14 mouse cellular contexts compared by ENCODE assay signal in genomic region chr11:20246616-20247015, GRCm38 (mm10). TPM values are rescaled to one million over a fixed set of nuclear protein-coding genes. Genes with fewer than 3 reads are reported as not detected.
DNase-seq lines count a peak whose midpoint lies in the region; TF ChIP-seq lines count a peak whose summit lies in the region.
"Had no signal": no experiment of that assay in that cellular context is flagged by ENCODE, and none has a peak within 500 bp of the region (broad histone marks: within the 10 kb centered on the region; RNA-seq: fewer than 3 reads in every experiment).

No protein-coding gene starts in this region.

- intact Hi-C loops in gastrocnemius, adult 2 months (cut with DNase I): loop anchor here (5.0 kb wide), 3 partner anchors 44 to 496 kb away; partner anchors contain the start of genes Aftph and Rab1a
- intact Hi-C loops in left cerebral cortex, adult 2 months (cut with DNase I): loop anchor here (5.0 kb wide), 3 partner anchors 44 to 114 kb away; partner anchors contain the start of genes Rab1a and Slc1a4

- TF ChIP-seq CTCF in gastrocnemius, adult 2 months (IDR thresholded peaks at IDR 0.05): no peak
- no peak for TF ChIP-seq CTCF in left cerebral cortex, adult 2 months (IDR thresholded peaks at IDR 0.05)

- H3K27ac ChIP-seq in gastrocnemius, adult 2 months: peak overlapping the region; percentile 24; the same call in 1 of the 2 replicates
- peak overlapping the region; percentile 61; the same call in 1 of the 2 replicates for H3K27ac ChIP-seq in left cerebral cortex, adult 2 months
- H3K27ac ChIP-seq: limb, embryonic 15.5 days had no signal

- no peak overlapping the region for H3K4me3 ChIP-seq in gastrocnemius, adult 2 months
- H3K4me3 ChIP-seq in left cerebral cortex, adult 2 months: no peak overlapping the region
- H3K4me3 ChIP-seq: limb, embryonic 15.5 days had no signal

- no peak for DNase-seq in gastrocnemius, adult 2 months
- no peak for DNase-seq in gastrocnemius, adult 18-20 months (ENCODE audit: low spot score)
- DNase-seq in left cerebral cortex, adult 2 months (ENCODE audit: extremely low spot score in 1 of 2, low spot score in 2 of 2): no peak
- no peak for DNase-seq in left cerebral cortex, adult 11 months (ENCODE audit: low spot score)
- peak; percentile 43 for DNase-seq in right cerebral cortex, adult 18-20 months
- no peak for DNase-seq in right cerebral cortex, postnatal 25 days
- peak; percentile 48 for DNase-seq in telencephalon, adult 2 months (ENCODE audit: low read depth, low spot score)
- no peak for DNase-seq in cerebellum, postnatal 4 days (ENCODE audit: low spot score in 2 of 2)
- DNase-seq: adrenal gland, adult 2 months; cerebellum, adult 9-10 months; gastrocnemius, postnatal 14 days; kidney, postnatal 25 days; thymus, adult 2 months had no signal

RNA-seq across cellular contexts. Expression of gene Cep68, which starts 2.6 kb away (rescaled TPM):
- 10 to 100 TPM; 30.8 to 36.1 TPM for total RNA-seq in gastrocnemius, adult 2 months (2021)
- 10 to 100 TPM; 30.8 to 31.7 TPM for total RNA-seq in gastrocnemius, adult 18-20 months (2021)
- 10 to 100 TPM; 31.5 to 32.5 TPM for total RNA-seq in left cerebral cortex, adult 2 months (2021)

RNA-seq across cellular contexts. Expression of gene Rab1a, which starts 45.4 kb away (rescaled TPM):
- 10 to 100 TPM; 88.6 to 95.4 TPM for total RNA-seq in gastrocnemius, adult 2 months (2021)
- total RNA-seq in gastrocnemius, adult 18-20 months (2021): 10 to 100 TPM; 80.0 to 89.6 TPM
- total RNA-seq in left cerebral cortex, adult 2 months (2021): 100 to 1,000 TPM; 183 to 193 TPM

Comparison
In these comparisons a context has a peak if more than half of its experiments do, and no peak if none do; other contexts are left out.
1. DNase-seq: peak in right cerebral cortex, adult 18-20 months (single experiment) and telencephalon, adult 2 months (single experiment); none in gastrocnemius, adult 2 months (single experiment), gastrocnemius, adult 18-20 months (single experiment), left cerebral cortex, adult 2 months (0 of 2), left cerebral cortex, adult 11 months (single experiment), right cerebral cortex, postnatal 25 days (single experiment) and cerebellum, postnatal 4 days (0 of 2).